Mouse (Mus musculus) testis, adult 2 months (tissue): Measurements from ENCODE around the gene Fam72a. TPM values are rescaled to one million over a fixed set of nuclear protein-coding genes. Genes with fewer than 3 reads are reported as not detected.

Source experiments
- H3K27ac ChIP-seq: fragments of 200-500 bp; 2 replicates; pipeline ENCODE4 v1.5.1; 2012; ENCODE audit warnings: low read depth, low read length; ENCODE audit not compliant: control insufficient read depth, insufficient read depth
- H3K27me3 ChIP-seq: fragments of 200-500 bp; 2 replicates; pipeline ENCODE4 v1.6.1; 2012; ENCODE audit warnings: mild to moderate bottlenecking, low read length, moderate library complexity; ENCODE audit not compliant: control insufficient read depth, insufficient read depth
- H3K36me3 ChIP-seq: fragments of 200-500 bp; 2 replicates; pipeline ENCODE4 v1.6.1; 2012; ENCODE audit warnings: mild to moderate bottlenecking, low read length; ENCODE audit not compliant: control insufficient read depth, insufficient read depth
- H3K4me1 ChIP-seq: fragments of 200-500 bp; 2 replicates; pipeline ENCODE4 v1.6.1; 2012; ENCODE audit warnings: low read length; ENCODE audit not compliant: control insufficient read depth, insufficient read depth
- H3K4me3 ChIP-seq: fragments of 200-500 bp; 2 replicates; pipeline ENCODE4 v1.5.1; 2012; ENCODE audit warnings: low read depth, mild to moderate bottlenecking, low read length, moderate library complexity, mixed read lengths; ENCODE audit not compliant: control insufficient read depth
- CTCF ChIP-seq: fragments of 200-500 bp; IDR thresholded peaks from 2 replicates; pipeline ENCODE4 v1.5.1; 2012; ENCODE audit warnings: low read depth, mild to moderate bottlenecking, inconsistent platforms, low read length, moderate library complexity; ENCODE audit not compliant: control insufficient read depth, insufficient read depth, insufficient replicate concordance
- POLR2A ChIP-seq: fragments of 200-500 bp; IDR thresholded peaks from 2 replicates; pipeline ENCODE4 v1.6.1; 2012; ENCODE audit warnings: low read depth, mild to moderate bottlenecking, inconsistent platforms, low read length, moderate library complexity; ENCODE audit not compliant: control insufficient read depth
- polyA plus RNA-seq: library from polyadenylated mRNA; depleted of rRNA; stranded (reverse); fragments of >200 nt; gene quantifications from 2 replicates; pipeline ENCODE4 v1.2.3, GENCODE M21; 2012; rRNA removed

The Fam72a gene
- polyA plus RNA-seq, 1 experiment = 1.3 TPM

DNA sequence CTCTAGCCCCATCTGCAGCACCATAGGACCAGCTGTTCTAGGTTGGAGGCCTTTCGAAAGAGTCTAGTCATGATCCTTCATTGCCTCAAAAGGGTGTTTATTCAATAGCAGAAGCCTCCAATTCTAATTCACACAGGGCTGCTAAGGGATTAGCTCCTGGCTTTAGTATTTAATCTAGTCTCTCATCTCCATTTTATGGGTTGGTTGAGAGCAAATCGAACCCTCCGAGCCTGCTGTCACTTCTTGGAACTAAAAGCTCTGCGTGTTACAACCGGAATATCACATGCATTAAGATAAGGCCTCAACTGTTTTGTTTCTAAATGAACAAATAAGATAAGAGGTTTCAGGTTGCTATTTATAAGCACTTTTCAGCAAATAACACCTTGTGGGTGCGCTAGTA, 42.0 kb downstream of the Fam72a start:
- Histone ChIP-seq H3K4me3 (no peak overlapping the region), H3K27me3 (no peaks in the 10 kb centered on the region)
- TF ChIP-seq CTCF (no peak), POLR2A (no peak)

DNA sequence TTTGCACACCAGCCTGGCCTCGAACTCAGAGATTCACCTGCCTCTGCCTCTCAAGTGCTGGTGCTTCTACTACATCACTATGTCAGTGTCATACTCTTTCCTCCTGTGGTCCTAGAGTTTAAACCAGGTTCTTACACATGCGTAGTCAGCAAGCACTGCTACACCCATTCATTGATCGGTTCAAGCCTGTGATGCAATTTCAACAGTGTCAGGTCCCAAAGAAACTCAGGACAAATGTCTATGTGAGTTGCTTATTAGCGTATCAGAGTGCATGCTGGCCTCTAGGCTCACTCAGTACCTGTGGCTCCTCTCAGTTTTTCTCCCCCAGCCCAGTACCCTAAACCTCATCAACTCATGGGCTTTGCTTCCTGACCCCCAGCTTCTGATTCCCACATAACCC, 42.7 kb downstream of the Fam72a start:
- Histone ChIP-seq H3K4me1 (no peaks in the 10 kb centered on the region), H3K27ac (no peak overlapping the region), H3K27me3 (no peaks in the 10 kb centered on the region), H3K36me3 (no peaks in the 10 kb centered on the region), H3K4me3 (no peak overlapping the region)
- TF ChIP-seq POLR2A (no peak), CTCF (no peak)

More for the DNA sequence above, 42.0 kb downstream of the Fam72a start:
- Histone ChIP-seq H3K4me1 (no peaks in the 10 kb centered on the region), H3K27ac (no peak overlapping the region), H3K36me3 (no peaks in the 10 kb centered on the region)

DNA sequence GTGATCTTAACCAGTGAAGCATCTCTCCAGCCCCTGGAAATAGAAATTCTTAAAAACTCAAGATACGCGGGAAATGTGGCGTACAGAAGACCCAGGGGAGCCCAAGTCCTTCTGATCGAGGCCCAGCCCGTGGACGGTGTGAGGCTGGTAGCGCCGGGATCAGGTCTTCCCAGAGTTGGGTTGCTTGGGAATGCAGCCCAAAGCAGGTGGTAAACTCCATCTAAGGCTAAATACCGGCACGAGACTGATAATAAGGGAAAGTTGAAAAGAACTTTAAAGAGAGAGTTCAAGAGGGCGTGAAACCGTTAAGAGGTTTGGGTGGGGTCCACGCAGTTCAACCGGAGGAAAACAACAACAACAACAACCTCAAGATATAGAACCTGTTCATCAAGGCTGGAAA, 46.0 kb downstream of the Fam72a start:
- TF ChIP-seq POLR2A (no peak), CTCF (no peak)
- Histone ChIP-seq H3K4me1 (no peaks in the 10 kb centered on the region; the same call in 1 of the 2 replicates), H3K27me3 (no peaks in the 10 kb centered on the region), H3K4me3 (no peak overlapping the region), H3K36me3 (no peaks in the 10 kb centered on the region), H3K27ac (no peak overlapping the region)

DNA sequence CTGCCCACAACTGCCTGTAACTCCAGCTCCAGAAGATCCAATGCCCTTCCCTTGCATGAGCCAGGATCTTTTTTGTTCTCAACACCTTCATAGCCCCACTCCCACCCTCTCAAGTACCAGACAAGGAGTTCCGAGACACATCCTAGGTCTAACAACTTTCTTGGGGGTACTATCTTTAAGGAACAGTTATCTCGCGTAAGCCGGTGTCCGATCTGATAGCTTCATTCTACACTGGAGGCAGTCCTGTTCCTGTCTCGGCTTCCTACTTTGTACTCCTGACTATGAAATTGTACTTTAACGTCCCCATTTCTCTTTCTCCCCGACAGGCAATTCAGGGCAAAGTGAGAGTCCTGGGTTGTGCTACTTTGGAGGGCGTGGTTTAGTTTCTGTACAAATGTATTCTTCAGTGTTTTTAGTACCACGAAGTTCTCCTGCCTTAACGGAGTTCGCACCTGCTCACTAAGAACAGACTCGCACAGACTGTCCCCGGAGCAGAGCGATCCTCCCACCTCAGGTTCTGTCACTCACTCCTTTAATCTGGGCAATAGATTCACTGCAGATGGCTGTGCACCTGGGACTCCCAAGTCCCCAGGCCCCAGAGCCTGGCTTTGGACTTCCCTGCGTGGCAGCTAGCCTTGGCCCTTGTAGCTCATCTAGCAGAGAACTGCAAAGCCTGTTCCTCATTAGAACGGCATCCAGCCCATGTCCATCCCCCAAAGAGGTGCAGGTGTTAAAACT, 51.4 kb downstream of the Fam72a start:
- Histone ChIP-seq H3K4me1 (peaks cover 2% of the 10 kb centered on the region), H3K27ac (no peak overlapping the region), H3K36me3 (no peaks in the 10 kb centered on the region), H3K27me3 (no peaks in the 10 kb centered on the region), H3K4me3 (no peak overlapping the region)
- TF ChIP-seq CTCF (no peak), POLR2A (no peak)

DNA sequence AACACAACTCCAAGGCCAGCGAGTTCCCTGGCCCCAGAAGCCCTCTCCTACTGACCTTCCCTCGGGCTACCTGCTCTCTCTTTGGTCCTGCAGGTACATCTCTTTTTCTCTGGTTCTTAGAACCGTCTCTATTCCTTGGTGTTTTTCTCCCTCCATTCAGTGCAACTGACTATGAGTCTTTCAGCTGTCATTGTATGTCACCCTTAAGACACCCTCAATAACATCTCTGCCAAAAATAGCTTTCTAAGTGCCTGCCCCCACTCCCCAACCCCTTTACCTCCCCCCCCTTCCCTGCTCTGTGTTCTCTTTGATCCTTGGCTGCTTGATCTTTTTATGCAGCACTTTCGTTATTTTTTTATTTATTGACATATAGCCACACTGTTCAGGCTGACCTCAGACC, 52.7 kb downstream of the Fam72a start:
- Histone ChIP-seq H3K4me1 (peaks cover 2% of the 10 kb centered on the region), H3K27me3 (no peaks in the 10 kb centered on the region), H3K36me3 (no peaks in the 10 kb centered on the region), H3K27ac (no peak overlapping the region), H3K4me3 (no peak overlapping the region)
- no peak for TF ChIP-seq POLR2A
- no peak for TF ChIP-seq CTCF

DNA sequence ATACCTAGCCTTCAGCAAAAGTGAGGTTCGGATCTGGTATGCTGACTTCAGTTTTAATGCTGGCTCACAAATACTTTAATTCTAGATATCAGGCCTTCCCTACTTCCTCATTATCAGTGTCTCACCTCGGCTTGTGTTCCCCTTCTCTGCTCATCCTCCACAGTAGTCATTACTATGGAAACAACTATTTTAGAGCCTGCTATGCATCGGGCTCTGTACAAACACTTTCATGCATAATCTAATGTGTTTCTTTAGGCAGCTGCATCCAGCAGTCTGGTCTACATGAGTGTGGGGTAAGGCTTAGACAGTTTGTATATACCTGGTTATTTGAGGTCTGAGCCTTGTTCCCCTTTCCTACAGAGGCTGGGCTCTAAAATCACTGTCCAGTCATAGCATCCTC, 55.9 kb downstream of the Fam72a start:
- Histone ChIP-seq H3K4me1 (peaks cover 2% of the 10 kb centered on the region), H3K4me3 (no peak overlapping the region), H3K27me3 (no peaks in the 10 kb centered on the region), H3K36me3 (no peaks in the 10 kb centered on the region), H3K27ac (no peak overlapping the region)
- TF ChIP-seq CTCF (no peak), POLR2A (no peak)

DNA sequence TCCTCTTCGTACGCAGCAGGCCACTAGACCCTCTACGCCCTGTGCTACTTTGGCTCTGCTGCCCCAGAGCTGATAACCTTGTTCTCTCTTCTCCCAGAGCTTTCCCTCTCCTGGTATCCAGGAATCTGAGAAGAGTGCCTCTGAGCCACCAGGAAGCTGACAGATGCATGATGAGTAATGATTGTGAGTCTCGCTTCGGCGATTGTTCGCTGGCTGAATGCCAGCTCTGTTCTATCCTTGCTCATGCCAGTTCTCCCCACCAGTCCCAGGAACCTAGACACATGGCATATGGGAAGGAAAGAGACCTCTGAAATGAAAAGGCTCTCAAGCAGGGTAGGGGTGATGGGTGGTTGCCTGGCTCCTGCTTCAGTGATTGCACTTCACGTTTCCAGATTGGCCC, 59.1 kb downstream of the Fam72a start:
- TF ChIP-seq CTCF (no peak), POLR2A (no peak)
- Histone ChIP-seq H3K36me3 (no peaks in the 10 kb centered on the region), H3K27ac (no peak overlapping the region), H3K4me1 (no peaks in the 10 kb centered on the region), H3K27me3 (no peaks in the 10 kb centered on the region), H3K4me3 (no peak overlapping the region)

Other genes starting within 250 kb of the Fam72a start
- 1.4 and 1.9 TPM in 2 replicates for gene Ikbke, start 248.3 kb upstream of the Fam72a start, polyA plus RNA-seq
- gene Srgap2, start 551 bp upstream of the Fam72a start, polyA plus RNA-seq = 12.4 and 12.6 TPM in 2 replicates
- gene Avpr1b, start 71.3 kb downstream of the Fam72a start, polyA plus RNA-seq = not detected in 2 replicates
- gene Ctse, start 110.4 kb downstream of the Fam72a start, polyA plus RNA-seq = 0.07 and 0.32 TPM in 2 replicates
- 0.70 and 0.89 TPM in 2 replicates for gene Rab7b, start 160.8 kb downstream of the Fam72a start, polyA plus RNA-seq
- 0.17 and 0.32 TPM in 2 replicates for gene Slc26a9, start 216.1 kb downstream of the Fam72a start, polyA plus RNA-seq